In the genomic region with DNA sequence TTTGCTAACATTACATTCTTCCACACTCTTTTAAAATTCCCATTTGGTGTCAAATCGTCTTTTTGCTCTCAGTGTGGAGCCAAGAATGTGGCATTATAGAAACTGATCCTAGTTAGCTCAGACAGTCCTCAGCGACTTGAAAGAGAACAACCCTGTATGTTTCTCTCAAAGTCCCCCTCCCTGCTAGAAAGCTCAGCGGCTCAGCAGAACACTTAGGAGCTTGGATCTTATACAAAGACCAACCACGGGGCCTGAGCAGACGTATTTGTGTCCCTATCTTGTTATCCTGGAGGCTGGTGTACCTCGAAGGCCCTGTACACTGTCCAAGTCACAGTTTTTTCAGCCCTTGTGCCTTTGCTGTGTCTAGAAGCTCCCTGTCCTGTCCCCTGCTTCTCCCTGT, we compare ENCODE assay signal across 23 mouse cellular contexts. TPM values are rescaled to one million over a fixed set of nuclear protein-coding genes. Genes with fewer than 3 reads are reported as not detected.
DNase-seq lines count a peak whose midpoint lies in the region; ATAC-seq and TF ChIP-seq lines count a peak whose summit lies in the region.
"Had no signal": no experiment of that assay in that cellular context is flagged by ENCODE, and none has a peak within 500 bp of the region (broad histone marks: within the 10 kb centered on the region; RNA-seq: fewer than 3 reads in every experiment).

No protein-coding gene starts in this region.

- no peaks in the 10 kb centered on the region for H3K9me3 ChIP-seq in stomach, postnatal 0 days (ENCODE audit: control insufficient read depth, low read length)
- H3K9me3 ChIP-seq: forebrain, embryonic 13.5 days; G1E; hindbrain, embryonic 13.5 days; midbrain, embryonic 15.5 days; stomach, embryonic 15.5 days had no signal

- H3K79me2 ChIP-seq in liver, adult 2 months (ENCODE audit: control insufficient read depth, insufficient read depth, low read length) = no peaks in the 10 kb centered on the region; the same call in 1 of the 2 replicates

- peak overlapping the region; percentile 48; the same call in 1 of the 2 replicates for H3K9ac ChIP-seq in liver, adult 2 months (ENCODE audit: low read depth, low read length)
- H3K9ac ChIP-seq in stomach, postnatal 0 days (ENCODE audit: low read length) = no peak overlapping the region
- H3K9ac ChIP-seq: forebrain, embryonic 13.5 days; hindbrain, embryonic 13.5 days; midbrain, embryonic 15.5 days; stomach, embryonic 15.5 days had no signal

- no peak for TF ChIP-seq EP300 in stomach, postnatal 0 days (optimal IDR thresholded peaks at IDR 0.05)

- H3K27ac ChIP-seq in liver, adult 2 months (replicated peaks; ENCODE audit: insufficient read depth, low read depth, low read length) = peak overlapping the region; percentile 84
- H3K27ac ChIP-seq in stomach, postnatal 0 days (replicated peaks) = 0 out of 2 replicates have a peak overlapping the region, but pooled peaks have one; percentile 53
- H3K27ac ChIP-seq: forebrain, embryonic 13.5 days; hindbrain, embryonic 13.5 days; midbrain, embryonic 15.5 days; stomach, embryonic 15.5 days had no signal

- WGBS in liver, adult 2 months = 66% methylated on average over 6 of the region's 6 CpGs
- WGBS in stomach, postnatal 0 days = 43% methylated on average over 6 of the region's 6 CpGs

- H3K4me3 ChIP-seq in liver, adult 2 months (ENCODE audit: insufficient read depth, low read depth, low read length) = peak overlapping the region; percentile 46
- no peak overlapping the region for H3K4me3 ChIP-seq in stomach, postnatal 0 days (ENCODE audit: low read depth, low read length)
- H3K4me3 ChIP-seq: forebrain, embryonic 13.5 days; hindbrain, embryonic 13.5 days; midbrain, embryonic 15.5 days; myocyte; stomach, embryonic 15.5 days had no signal

- H3K36me3 ChIP-seq in liver, adult 2 months (ENCODE audit: control insufficient read depth, insufficient read depth, low read length) = no peaks in the 10 kb centered on the region
- H3K36me3 ChIP-seq in stomach, postnatal 0 days (ENCODE audit: control insufficient read depth, insufficient read depth, low read length) = no peaks in the 10 kb centered on the region
- H3K36me3 ChIP-seq: G1E; hindbrain, embryonic 13.5 days; midbrain, embryonic 15.5 days; stomach, embryonic 15.5 days had no signal

- TF ChIP-seq POLR2A in liver, adult 2 months (IDR thresholded peaks at IDR 0.05; ENCODE audit: extremely low read depth, insufficient read depth, low read length) = no peak

- H3K4me1 ChIP-seq in liver, adult 2 months (ENCODE audit: control insufficient read depth, insufficient read depth, low read length) = peaks cover 13% of the 10 kb centered on the region
- H3K4me1 ChIP-seq in stomach, postnatal 0 days (replicated peaks; ENCODE audit: control insufficient read depth, insufficient read depth) = peaks cover 3% of the 10 kb centered on the region; the same call in 1 of the 2 replicates
- H3K4me1 ChIP-seq: forebrain, embryonic 13.5 days; midbrain, embryonic 15.5 days had no signal

- TF ChIP-seq CTCF in liver, adult 2 months (IDR thresholded peaks at IDR 0.05; ENCODE audit: low read depth, low read length) = no peak
- no peak for TF ChIP-seq CTCF in stomach, postnatal 0 days (IDR thresholded peaks at IDR 0.05; ENCODE audit: low read depth)

- DNase-seq in heart, adult 11 months = peak; percentile 84
- DNase-seq in heart, postnatal 10 days = no peak
- DNase-seq in liver, adult 2 months (ENCODE audit: extremely low read depth, low read depth, low spot score) = no peak
- DNase-seq in liver = no peak
- peak; percentile 32 for DNase-seq in testis, postnatal 10 days (ENCODE audit: low spot score)
- no peak for DNase-seq in testis, postnatal 14 days (ENCODE audit: low spot score)
- DNase-seq in stomach, postnatal 0 days (ENCODE audit: low spot score) = no peak
- no peak for DNase-seq in cerebellum, adult 11 months
- DNase-seq: spleen, adult 18-20 months had no signal

- H3K27me3 ChIP-seq in liver, adult 2 months (ENCODE audit: control insufficient read depth, insufficient read depth, low read length) = no peaks in the 10 kb centered on the region
- no peaks in the 10 kb centered on the region for H3K27me3 ChIP-seq in stomach, postnatal 0 days (ENCODE audit: control insufficient read depth, insufficient read depth, low read length)
- H3K27me3 ChIP-seq: forebrain, embryonic 13.5 days; hindbrain, embryonic 13.5 days; midbrain, embryonic 15.5 days; stomach, embryonic 15.5 days had no signal

- intact Hi-C loops in heart, postnatal 10 days (cut with DNase I) = no loop called here

- H3K4me2 ChIP-seq in stomach, postnatal 0 days (replicated peaks; ENCODE audit: low read depth) = no peak overlapping the region
- H3K4me2 ChIP-seq: forebrain, embryonic 13.5 days; heart, embryonic 11.5 days; hindbrain, embryonic 13.5 days; midbrain, embryonic 15.5 days; stomach, embryonic 15.5 days had no signal

- no peak for ATAC-seq in stomach, postnatal 0 days (ENCODE audit: low FRiP score, low TSS enrichment)
- ATAC-seq: activated CD4-positive, CD25-positive, alpha-beta regulatory T cell, adult 4 months; forebrain, embryonic 13.5 days; inflammation-experienced regulatory T-cells, adult 6 months; midbrain, embryonic 15.5 days had no signal

RNA-seq across cellular contexts. Expression of a gene that starts 1.4 kb away (rescaled TPM):
- under 1 TPM; 0.17 to 0.31 TPM for total RNA-seq in heart, postnatal 10 days (2021)
- total RNA-seq in liver, adult 2 months (2014; rRNA removed) = 30.1 and 32.8 TPM in 2 replicates
- polyA plus RNA-seq in liver, adult 2 months (2012; rRNA removed) = 20.3 and 26.1 TPM in 2 replicates
- polyA plus RNA-seq in stomach, postnatal 0 days (2015; fragmentation: Nextera tagmentation; extraction: Ambion mirVana) = 0.28 and 0.29 TPM in 2 replicates
- polyA plus RNA-seq: activated CD4-positive, CD25-positive, alpha-beta regulatory T cell, adult 4 months; G1E; inflammation-experienced regulatory T-cells, adult 6 months; neural tube, embryonic 14.5 days had no signal

RNA-seq across cellular contexts. Expression of a gene that starts 36.7 kb away (rescaled TPM):
- total RNA-seq in heart, postnatal 10 days (2021) = not detected
- 58.5 and 63.4 TPM in 2 replicates for total RNA-seq in liver, adult 2 months (2014; rRNA removed)
- 66.6 and 69.9 TPM in 2 replicates for polyA plus RNA-seq in liver, adult 2 months (2012; rRNA removed)
- 34.6 and 38.5 TPM in 2 replicates for polyA plus RNA-seq in stomach, postnatal 0 days (2015; fragmentation: Nextera tagmentation; extraction: Ambion mirVana)
- total RNA-seq: G1E; gastrocnemius, postnatal 25 days; layer of hippocampus, adult 8-10 months; left cerebral cortex, postnatal 25 days; megakaryocyte, adult 5-6 weeks had no signal
- polyA plus RNA-seq: activated CD4-positive, CD25-positive, alpha-beta regulatory T cell, adult 4 months; forebrain, embryonic 13.5 days; G1E; hindbrain, embryonic 13.5 days; inflammation-experienced regulatory T-cells, adult 6 months; midbrain, embryonic 15.5 days; myocyte; neural tube, embryonic 14.5 days had no signal

RNA-seq across cellular contexts. Expression of a gene that starts 44.7 kb away (rescaled TPM):
- 100 to 1,000 TPM; 125 to 130 TPM for total RNA-seq in heart, postnatal 10 days (2021)
- total RNA-seq in liver, adult 2 months (2014; rRNA removed) = 3.2 and 7.0 TPM in 2 replicates
- polyA plus RNA-seq in liver, adult 2 months (2012; rRNA removed) = 3.8 and 5.5 TPM in 2 replicates
- polyA plus RNA-seq in stomach, postnatal 0 days (2015; fragmentation: Nextera tagmentation; extraction: Ambion mirVana) = 1.4 and 3.6 TPM in 2 replicates

Comparison
In these comparisons a context has a peak if more than half of its experiments do, and no peak if none do; other contexts are left out.
1. DNase-seq: peak in heart, adult 11 months (single experiment) and testis, postnatal 10 days (single experiment); none in heart, postnatal 10 days (0 of 2), liver, adult 2 months (single experiment), liver (single experiment), testis, postnatal 14 days (single experiment), stomach, postnatal 0 days (single experiment) and cerebellum, adult 11 months (single experiment).
2. RNA of a gene that starts 1.4 kb away (total RNA-seq): 30.1 to 32.8 TPM in liver, adult 2 months; 0.17 to 0.31 TPM in heart, postnatal 10 days; every median in the first group is over 10 times any median in the second.
3. RNA of a gene that starts 36.7 kb away (total RNA-seq): 58.5 to 63.4 TPM in liver, adult 2 months; not detected in heart, postnatal 10 days; every median in the first group is over 10 times any median in the second.
4. RNA of a gene that starts 44.7 kb away (total RNA-seq): 125 to 130 TPM in heart, postnatal 10 days; 3.2 to 7.0 TPM in liver, adult 2 months; every median in the first group is over 10 times any median in the second.